Mouse (Mus musculus) layer of hippocampus, postnatal 25 days (tissue): Measurements from ENCODE around the gene Lipf. TPM values are rescaled to one million over a fixed set of nuclear protein-coding genes. Genes with fewer than 3 reads are reported as not detected.

Experiments
- DNase-seq, 2 experiments: peaks; one replicate each; pipeline ENCODE4 v3.0.0; 2022; ENCODE audit warnings: mixed read lengths in 2 of 2, low spot score in 1 of 2; ENCODE audit errors: extremely low spot score in 1 of 2
- total RNA-seq, 2 experiments: library from RNA; stranded (reverse); gene quantifications; 2 replicates each; pipeline ENCODE4 v1.2.3; 2021

Lipf gene
- not detected for total RNA-seq

- DNase-seq: no peak
Observed at GRCm38 (mm10) chr19:33960887-33961286, at the start of gene Lipf. TSS of gene Lipf (plus strand) at chr19:33961187.

- DNase-seq: no peak
Observed at GRCm38 (mm10) chr19:33924099-33924498, 36.9 kb upstream of the Lipf start.

- no peak for DNase-seq
Observed at GRCm38 (mm10) chr19:33979007-33979406, 18.0 kb downstream of the Lipf start.

DNA sequence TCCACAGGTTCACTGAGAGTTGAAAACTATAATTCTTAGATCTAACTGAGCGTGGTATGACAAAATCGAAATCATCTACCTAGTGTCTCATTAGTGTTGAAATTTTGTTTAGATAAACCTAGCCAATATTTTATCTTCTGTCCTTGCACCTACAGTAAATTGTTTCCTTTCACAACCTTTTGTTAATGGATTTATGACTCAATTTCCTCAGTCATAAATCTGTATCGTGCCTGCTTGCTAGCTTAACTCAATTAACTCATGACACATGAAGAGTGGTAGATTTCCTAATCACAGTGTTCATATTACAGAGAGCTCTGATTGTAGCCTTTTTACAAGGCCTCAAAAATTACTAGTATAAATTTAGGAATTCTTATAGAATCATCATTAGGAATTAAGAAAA lies 22.1 kb downstream of the Lipf start:
- DNase-seq: no peak

DNA sequence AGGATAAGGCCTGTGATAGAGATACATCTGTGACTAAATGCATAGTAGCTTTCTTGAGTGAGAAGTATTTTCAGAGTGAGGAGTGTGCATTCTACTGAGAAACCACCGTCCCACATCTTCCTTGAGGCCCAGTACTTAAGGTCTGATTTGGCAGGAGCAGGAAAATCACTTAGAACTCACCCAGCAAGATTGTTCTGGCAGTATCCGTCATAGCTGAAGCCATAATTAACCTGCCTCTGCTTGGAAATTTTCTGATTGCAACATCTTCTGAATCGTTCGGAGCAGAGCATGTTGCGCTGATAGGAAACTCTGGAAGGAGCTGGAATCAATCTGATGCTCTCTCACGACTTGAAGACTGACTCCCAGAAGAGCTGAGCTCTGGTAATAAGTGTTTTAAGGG lies 47.0 kb downstream of the Lipf start, which contains the start of gene Lipk:
Lipk (plus strand) TSS at position 289 of the 400 bp plus-strand sequence.
- DNase-seq: no peak

GRCm38 (mm10) chr19:34021440-34022172 lies 60.6 kb downstream of the Lipf start:
- DNase-seq: no peak

GRCm38 (mm10) chr19:34022759-34023158 lies 61.8 kb downstream of the Lipf start:
- DNase-seq: no peak

Other genes starting within 250 kb of the Lipf start
- under 1 TPM; 0.17 to 0.33 TPM for gene Lipo2, start 209.8 kb upstream of the Lipf start, total RNA-seq
- gene Lipo3, start 199.2 kb upstream of the Lipf start, total RNA-seq: 1 to 10 TPM; 4.6 to 5.4 TPM
- gene Lipo1, start 173.7 kb upstream of the Lipf start, total RNA-seq: not detected
- gene Lipk, start 47.1 kb downstream of the Lipf start, total RNA-seq: not detected
- not detected for gene Lipn, start 106.2 kb downstream of the Lipf start, total RNA-seq
- gene Lipm, start 139.7 kb downstream of the Lipf start, total RNA-seq: under 1 TPM; 0.12 to 0.21 TPM
- under 1 TPM; 0.26 to 0.27 TPM for gene Ankrd22, start 204.9 kb downstream of the Lipf start, total RNA-seq
- gene Stambpl1, start 231.0 kb downstream of the Lipf start, total RNA-seq: 10 to 100 TPM; 20.6 to 22.2 TPM